Mouse (Mus musculus): ENCODE data around the gene Plcl1.

GRCm38 (mm10) chr1:55617857-55618256 lies 212.1 kb downstream of the Plcl1 start:
- TF ChIP-seq GATA1 (IDR thresholded peaks at IDR 0.05; ENCODE audit: borderline replicate concordance, low read length) = no peak
- no peak for TF ChIP-seq CTCF (IDR thresholded peaks at IDR 0.05; ENCODE audit: low read depth, low read length)
- no peak for TF ChIP-seq GATA2 (IDR thresholded peaks at IDR 0.05; ENCODE audit: borderline replicate concordance, low read depth, low read length)
- TF ChIP-seq TAL1 (conservative IDR thresholded peaks at IDR 0.05; ENCODE audit: low read depth, low read length) = no peak
